Mouse (Mus musculus) adrenal gland, postnatal 25 days (tissue): Measurements from ENCODE around the gene Il2rb. TPM values are rescaled to one million over a fixed set of nuclear protein-coding genes. Genes with fewer than 3 reads are reported as not detected.

Source experiments
- DNase-seq: peaks from one replicate; pipeline ENCODE4 v3.0.0; 2021; ENCODE audit warnings: mixed read lengths
- long read RNA-seq: library from polyadenylated mRNA; stranded (forward); transcript quantifications from one replicate; pipeline ENCODE4 v2.0.0, GENCODE M21; 2021
- total RNA-seq: library from RNA; stranded (reverse); gene quantifications from 2 replicates; pipeline ENCODE4 v1.2.3, GENCODE M21; 2021

Gene Il2rb
- total RNA-seq, result 0.48 and 0.58 TPM in 2 replicates
- long read RNA-seq, partial matches to known transcripts, result 0 of 1 reads
- long read RNA-seq, other reads (novel, unspliced or antisense), result 1 of 1 reads

GRCm38 (mm10) chr15:78494968-78495406, at the start of gene Il2rb:
Gene Il2rb, minus strand, starts transcription at chr15:78495271.
- DNase-seq, result no peak

GRCm38 (mm10) chr15:78544561-78545001, 49.5 kb upstream of the Il2rb start, which contains the start of gene Sstr3:
Gene Sstr3, minus strand, starts transcription at chr15:78544685.
- peak; percentile 57 for DNase-seq

- no peak for DNase-seq
Measured at GRCm38 (mm10) chr15:78544041-78544440, 49.0 kb upstream of the Il2rb start.

GRCm38 (mm10) chr15:78542767-78543303, 47.8 kb upstream of the Il2rb start:
- DNase-seq, result no peak

- DNase-seq, result no peak
Measured at GRCm38 (mm10) chr15:78542098-78542766, 47.2 kb upstream of the Il2rb start.

GRCm38 (mm10) chr15:78541606-78542005, 46.5 kb upstream of the Il2rb start:
- DNase-seq, result no peak

- no peak for DNase-seq
Measured at GRCm38 (mm10) chr15:78541036-78541435, 46.0 kb upstream of the Il2rb start.

GRCm38 (mm10) chr15:78535723-78536421, 40.8 kb upstream of the Il2rb start:
- DNase-seq, result no peak

GRCm38 (mm10) chr15:78533346-78533835, 38.3 kb upstream of the Il2rb start:
- no peak for DNase-seq

- DNase-seq, result no peak
Measured at GRCm38 (mm10) chr15:78532566-78533345, 37.7 kb upstream of the Il2rb start.

GRCm38 (mm10) chr15:78531901-78532469, 36.9 kb upstream of the Il2rb start:
- DNase-seq, result peak; percentile 98

- no peak for DNase-seq
Measured at GRCm38 (mm10) chr15:78531451-78531720, 36.3 kb upstream of the Il2rb start.

GRCm38 (mm10) chr15:78530671-78531450, 35.8 kb upstream of the Il2rb start, which contains the start of gene C1qtnf6:
Gene C1qtnf6, minus strand, starts transcription at chr15:78531416.
- peak; percentile 84 for DNase-seq

- no peak for DNase-seq
Measured at GRCm38 (mm10) chr15:78530141-78530540, 35.1 kb upstream of the Il2rb start.

- peak; percentile 83 for DNase-seq
Measured at GRCm38 (mm10) chr15:78529428-78529990, 34.4 kb upstream of the Il2rb start.

GRCm38 (mm10) chr15:78528726-78529411, 33.8 kb upstream of the Il2rb start:
- DNase-seq, result no peak

- DNase-seq, result no peak
Measured at GRCm38 (mm10) chr15:78527973-78528372, 32.9 kb upstream of the Il2rb start.

GRCm38 (mm10) chr15:78524163-78524562, 29.1 kb upstream of the Il2rb start:
- DNase-seq, result no peak

- DNase-seq, result no peak
Measured at GRCm38 (mm10) chr15:78521892-78522291, 26.8 kb upstream of the Il2rb start.

GRCm38 (mm10) chr15:78521331-78521730, 26.3 kb upstream of the Il2rb start:
- no peak for DNase-seq
